In genomic region chr11:6068181-6068957, GRCm38 (mm10) we compare ENCODE assay signal across 9 mouse cellular contexts. TPM values are rescaled to one million over a fixed set of nuclear protein-coding genes. Genes with fewer than 3 reads are reported as not detected.
A peak's percentile ranks its signal among the peaks of the same experiment; 100 is the strongest.
DNase-seq lines count a peak whose midpoint lies in the region; ATAC-seq lines count a peak whose summit lies in the region.
"Had no signal": no experiment of that assay in that cellular context is flagged by ENCODE, and none has a peak within 500 bp of the region (broad histone marks: within the 10 kb centered on the region; RNA-seq: fewer than 3 reads in every experiment).

No protein-coding gene starts in this region.

- no peak overlapping the region for H3K9ac ChIP-seq in kidney, embryonic 14.5 days (ENCODE audit: low read depth, low read length)
- H3K9ac ChIP-seq in forebrain, embryonic 16.5 days (replicated peaks; ENCODE audit: low read depth, low read length): no peak overlapping the region; the same call in 1 of the 2 replicates
- H3K9ac ChIP-seq in midbrain, embryonic 12.5 days (replicated peaks): peak overlapping the region; percentile 11; the same call in 1 of the 2 replicates

- H3K4me2 ChIP-seq in kidney, embryonic 14.5 days (replicated peaks; ENCODE audit: low read depth, low read length): peak overlapping the region; percentile 19; the same call in 1 of the 2 replicates
- peak overlapping the region; percentile 46 for H3K4me2 ChIP-seq in forebrain, embryonic 16.5 days (ENCODE audit: low read length)
- H3K4me2 ChIP-seq in midbrain, embryonic 12.5 days (replicated peaks): peak overlapping the region; percentile 42

- ATAC-seq in kidney, embryonic 14.5 days (ENCODE audit: low FRiP score, low TSS enrichment): no peak
- 0 out of 2 replicates have a peak, but pooled peaks have one; percentile 5 for ATAC-seq in forebrain, embryonic 16.5 days
- peak; percentile 53; the same call in 1 of the 2 replicates for ATAC-seq in midbrain, embryonic 12.5 days (ENCODE audit: low FRiP score, low read depth)

- H3K27ac ChIP-seq in kidney, embryonic 14.5 days (ENCODE audit: low read depth, low read length): no peak overlapping the region
- H3K27ac ChIP-seq in forebrain, embryonic 16.5 days (ENCODE audit: low read length): no peak overlapping the region
- H3K27ac ChIP-seq in midbrain, embryonic 12.5 days (replicated peaks): no peak overlapping the region

- H3K4me3 ChIP-seq in kidney, embryonic 14.5 days (ENCODE audit: low read length): peak overlapping the region; percentile 10; the same call in 1 of the 2 replicates
- peak overlapping the region; percentile 30 for H3K4me3 ChIP-seq in forebrain, embryonic 16.5 days (replicated peaks; ENCODE audit: low read length)
- peak overlapping the region; percentile 25; the same call in 1 of the 2 replicates for H3K4me3 ChIP-seq in midbrain, embryonic 12.5 days

- H3K4me1 ChIP-seq in kidney, embryonic 14.5 days (ENCODE audit: control insufficient read depth, insufficient read depth, low read length): peaks cover 14% of the 10 kb centered on the region
- H3K4me1 ChIP-seq in forebrain, embryonic 16.5 days (replicated peaks; ENCODE audit: control insufficient read depth, insufficient read depth, low read length): peaks cover 27% of the 10 kb centered on the region
- peaks cover 19% of the 10 kb centered on the region for H3K4me1 ChIP-seq in midbrain, embryonic 12.5 days

- DNase-seq in kidney, postnatal 14 days: no peak
- DNase-seq in R1 (ENCODE audit: low read depth, low spot score): peak; percentile 82
- no peak for DNase-seq in ovary, adult 18-20 months (ENCODE audit: low spot score)
- no peak for DNase-seq in urinary bladder, adult 2 months (ENCODE audit: low spot score)
- no peak for DNase-seq in cerebellum, postnatal 36 days

- H3K9me3 ChIP-seq in kidney, embryonic 14.5 days (ENCODE audit: control insufficient read depth, low read length): no peaks in the 10 kb centered on the region
- no peaks in the 10 kb centered on the region for H3K9me3 ChIP-seq in forebrain, embryonic 16.5 days (ENCODE audit: control insufficient read depth, low read length)
- no peaks in the 10 kb centered on the region for H3K9me3 ChIP-seq in midbrain, embryonic 12.5 days

- H3K27me3 ChIP-seq in kidney, embryonic 14.5 days (ENCODE audit: control insufficient read depth, insufficient read depth, low read length): peaks cover 56% of the 10 kb centered on the region
- peaks cover 30% of the 10 kb centered on the region for H3K27me3 ChIP-seq in forebrain, embryonic 16.5 days (replicated peaks; ENCODE audit: control insufficient read depth, insufficient read depth, low read length)
- H3K27me3 ChIP-seq in midbrain, embryonic 12.5 days: peaks cover 80% of the 10 kb centered on the region

- no peaks in the 10 kb centered on the region for H3K36me3 ChIP-seq in kidney, embryonic 14.5 days (ENCODE audit: control insufficient read depth, insufficient read depth, low read length)
- no peaks in the 10 kb centered on the region for H3K36me3 ChIP-seq in forebrain, embryonic 16.5 days (ENCODE audit: control insufficient read depth, insufficient read depth)
- H3K36me3 ChIP-seq in midbrain, embryonic 12.5 days: no peaks in the 10 kb centered on the region
- H3K36me3 ChIP-seq: G1E had no signal

- WGBS in kidney, embryonic 14.5 days: 7% methylated on average over 18 of the region's 19 CpGs
- 7% methylated on average over 18 of the region's 19 CpGs for WGBS in forebrain, embryonic 16.5 days
- 6% methylated on average over 17 of the region's 19 CpGs for WGBS in midbrain, embryonic 12.5 days

RNA-seq across cellular contexts. Expression of gene Camk2b, which starts 2.2 kb away (rescaled TPM):
- 4.2 and 4.4 TPM in 2 replicates for polyA plus RNA-seq in kidney, embryonic 14.5 days (2014; fragmentation: Nextera tagmentation; extraction: Ambion mirVana)
- 163 and 171 TPM in 2 replicates for polyA plus RNA-seq in forebrain, embryonic 16.5 days (2015; fragmentation: Nextera tagmentation; extraction: Ambion mirVana)
- 11.1 and 13.0 TPM in 2 replicates for polyA plus RNA-seq in midbrain, embryonic 12.5 days (2016; fragmentation: Nextera tagmentation; extraction: Ambion mirVana)
- polyA plus RNA-seq in urinary bladder, adult 2 months (2012; rRNA removed): 3.0 and 3.9 TPM in 2 replicates
- polyA plus RNA-seq: G1E had no signal

Comparison
In these comparisons a context has a peak if more than half of its experiments do, and no peak if none do; other contexts are left out.
1. RNA of gene Camk2b, which starts 2.2 kb away (polyA plus RNA-seq): 163 to 171 TPM in forebrain, embryonic 16.5 days; 11.1 to 13.0 TPM in midbrain, embryonic 12.5 days, 4.2 to 4.4 TPM in kidney, embryonic 14.5 days and 3.0 to 3.9 TPM in urinary bladder, adult 2 months; every median in the first group is over 10 times any median in the second.
2. Peak in every context shown above with its lines, with median percentiles within 50 percentile points of each other: H3K4me2 ChIP-seq and H3K4me3 ChIP-seq.